Mouse (Mus musculus) bone marrow macrophage, adult 2 months (primary cell): ENCODE measurements around the gene Aldh3a1. TPM values are rescaled to one million over a fixed set of nuclear protein-coding genes. Genes with fewer than 3 reads are reported as not detected.

ENCODE experiments used
- H3K27ac ChIP-seq: 2 replicates; pipeline ENCODE4 v1.5.1; 2012; ENCODE audit warnings: low read depth, low read length; ENCODE audit not compliant: insufficient read depth
- H3K4me1 ChIP-seq: 2 replicates; pipeline ENCODE4 v1.6.1; 2012; ENCODE audit warnings: low read length; ENCODE audit not compliant: control insufficient read depth, insufficient read depth
- H3K4me3 ChIP-seq: 2 replicates; pipeline ENCODE4 v1.5.1; 2012; ENCODE audit warnings: mild to moderate bottlenecking, low read length, moderate library complexity; ENCODE audit not compliant: insufficient read depth
- CTCF ChIP-seq: IDR thresholded peaks from 2 replicates; pipeline ENCODE4 v1.5.1; 2012; ENCODE audit warnings: low read depth, mild to moderate bottlenecking, low read length, moderate library complexity
- POLR2A ChIP-seq: IDR thresholded peaks from 2 replicates; pipeline ENCODE4 v1.6.1; 2012; ENCODE audit warnings: mild to moderate bottlenecking, low read depth, low read length, borderline replicate concordance
- polyA plus RNA-seq: library from polyadenylated mRNA; stranded (reverse); fragments of >200 nt; gene quantifications from 2 replicates; pipeline ENCODE4 v1.2.4, GENCODE M21; 2012; ENCODE audit not compliant: missing spikeins, insufficient read depth, insufficient read length

Aldh3a1 gene
- polyA plus RNA-seq, 1 experiment: not detected

DNA sequence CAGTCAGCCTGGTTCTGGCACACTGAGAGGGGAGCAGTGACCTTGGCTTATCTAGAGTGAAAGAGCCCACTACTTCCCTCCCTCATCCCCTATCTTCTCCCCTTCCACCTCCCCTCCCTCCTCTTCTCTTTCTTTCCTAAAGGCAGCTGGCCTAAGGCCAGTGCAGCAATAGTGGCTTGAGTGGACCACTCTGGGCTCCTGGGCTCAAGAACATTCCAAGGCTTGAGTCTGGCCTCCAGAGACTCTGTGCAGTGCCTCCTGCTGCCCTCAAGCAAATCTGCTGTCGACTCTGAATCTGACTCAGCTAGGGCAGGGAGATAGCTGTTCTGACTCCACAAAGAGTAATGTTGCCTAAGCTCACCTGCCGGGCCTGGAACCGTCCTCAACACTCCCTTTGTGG is 21.1 kb downstream of the Aldh3a1 start:
- Histone ChIP-seq H3K4me1 (no peaks in the 10 kb centered on the region), H3K27ac (no peak overlapping the region), H3K4me3 (no peak overlapping the region)
- TF ChIP-seq POLR2A (no peak), CTCF (no peak)

DNA sequence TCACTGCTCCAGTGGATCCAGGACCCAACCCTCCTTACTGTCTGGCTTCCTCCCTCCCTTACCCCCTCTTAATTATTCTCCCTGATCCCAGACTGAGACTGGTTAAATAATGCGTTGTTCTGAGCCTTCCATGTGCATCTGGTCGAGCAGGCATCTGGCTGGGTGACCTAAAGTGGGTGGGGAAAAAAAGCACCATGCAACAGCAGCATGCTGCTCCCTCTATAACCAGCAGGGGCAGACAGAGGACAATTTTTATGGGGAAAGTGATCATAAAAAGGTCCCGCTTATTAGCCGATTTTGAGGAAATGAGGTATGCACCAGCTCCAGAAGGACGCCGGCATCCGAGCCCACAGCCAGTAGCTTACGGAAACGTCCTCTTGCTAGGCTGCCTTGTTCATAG is 24.0 kb downstream of the Aldh3a1 start:
- Histone ChIP-seq H3K4me1 (no peaks in the 10 kb centered on the region), H3K27ac (no peak overlapping the region), H3K4me3 (no peak overlapping the region)
- TF ChIP-seq POLR2A: no peak
- TF ChIP-seq CTCF: peak; percentile 35; the same call in 1 of the 2 replicates

DNA sequence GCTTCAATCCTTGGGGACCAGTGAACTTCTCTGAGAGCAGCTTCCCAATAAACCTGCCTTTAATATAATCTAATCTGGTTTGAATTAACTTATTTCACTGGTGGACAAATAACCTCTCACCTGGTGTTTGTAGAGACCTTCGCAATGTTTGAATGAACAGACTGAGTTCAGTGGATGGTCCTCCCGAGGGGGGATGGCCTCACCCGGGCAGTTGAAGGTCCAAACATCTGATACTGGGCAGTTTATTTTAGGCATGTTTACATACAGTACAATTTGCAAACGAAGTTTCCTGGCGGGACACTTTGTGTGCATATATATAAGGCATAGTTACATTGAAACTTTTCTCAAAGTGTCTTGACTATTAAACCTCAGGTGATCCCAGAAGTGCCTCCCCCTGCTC is 26.8 kb downstream of the Aldh3a1 start:
- TF ChIP-seq POLR2A: no peak
- TF ChIP-seq CTCF: no peak
- H3K27ac ChIP-seq: no peak overlapping the region
- no peaks in the 10 kb centered on the region for H3K4me1 ChIP-seq
- H3K4me3 ChIP-seq: no peak overlapping the region

DNA sequence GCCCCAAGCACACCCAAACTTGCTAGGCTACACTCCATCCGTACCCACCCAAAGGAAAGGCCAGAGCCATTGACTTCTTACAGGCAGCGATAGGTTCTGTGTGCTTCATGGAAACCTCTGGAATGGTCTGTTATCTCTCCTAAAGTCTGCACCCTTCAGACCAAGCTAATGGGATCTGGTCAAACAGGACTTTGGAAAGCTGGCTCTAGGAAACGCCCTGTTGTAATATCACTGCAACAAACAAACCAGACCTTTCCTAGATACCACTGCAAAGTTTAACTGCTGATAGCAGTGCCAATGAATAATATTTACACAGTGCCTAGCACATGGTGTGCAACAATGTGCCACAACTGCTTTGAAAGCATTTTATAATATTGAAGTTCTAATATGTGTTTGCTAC is 28.7 kb downstream of the Aldh3a1 start:
- no peak for TF ChIP-seq POLR2A
- no peak for TF ChIP-seq CTCF
- H3K4me1 ChIP-seq: no peaks in the 10 kb centered on the region
- H3K4me3 ChIP-seq: no peak overlapping the region
- H3K27ac ChIP-seq: no peak overlapping the region

DNA sequence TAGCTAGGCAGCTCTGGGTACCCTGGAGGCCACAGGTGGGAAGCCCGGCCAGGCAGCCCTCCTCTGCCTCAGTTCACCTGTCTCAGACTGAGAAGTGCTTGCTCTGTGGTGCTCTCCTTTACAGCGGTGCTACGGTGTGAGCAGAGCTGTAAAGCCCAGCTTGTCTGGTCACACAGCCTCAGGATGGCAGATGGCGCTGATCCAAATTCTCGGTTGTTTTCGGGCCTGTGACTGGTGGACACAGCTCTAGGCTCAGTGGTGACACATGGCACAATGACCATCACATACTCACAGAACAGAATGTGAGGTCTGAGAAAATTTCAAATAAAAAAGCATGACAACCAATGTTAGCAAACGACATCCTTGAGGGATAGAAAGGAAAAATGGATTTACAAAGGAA is 37.1 kb downstream of the Aldh3a1 start:
- no peak overlapping the region for H3K4me3 ChIP-seq
- no peak overlapping the region for H3K27ac ChIP-seq
- no peaks in the 10 kb centered on the region for H3K4me1 ChIP-seq
- TF ChIP-seq CTCF: no peak

DNA sequence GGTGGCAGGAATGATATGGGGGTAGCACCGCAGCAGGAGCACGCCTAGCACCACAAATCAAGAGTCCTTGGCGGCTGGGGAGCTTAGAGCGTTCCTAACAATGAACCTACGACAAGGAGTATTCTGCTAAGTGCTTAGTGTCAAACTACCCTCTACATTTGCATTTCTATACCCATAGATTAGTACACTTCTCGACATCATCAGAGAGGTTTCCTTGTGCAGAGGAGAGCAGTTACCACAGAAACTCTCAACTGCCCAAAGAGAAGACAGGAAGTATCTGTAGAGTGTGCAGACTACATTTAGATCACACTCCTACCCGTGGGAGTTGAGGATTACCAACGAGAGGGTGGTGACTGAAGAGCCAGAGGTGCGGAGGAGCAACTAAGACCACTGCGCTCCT is 44.4 kb downstream of the Aldh3a1 start:
- TF ChIP-seq POLR2A: no peak
- no peak for TF ChIP-seq CTCF
- Histone ChIP-seq H3K4me1 (no peaks in the 10 kb centered on the region), H3K27ac (no peak overlapping the region), H3K4me3 (no peak overlapping the region)

DNA sequence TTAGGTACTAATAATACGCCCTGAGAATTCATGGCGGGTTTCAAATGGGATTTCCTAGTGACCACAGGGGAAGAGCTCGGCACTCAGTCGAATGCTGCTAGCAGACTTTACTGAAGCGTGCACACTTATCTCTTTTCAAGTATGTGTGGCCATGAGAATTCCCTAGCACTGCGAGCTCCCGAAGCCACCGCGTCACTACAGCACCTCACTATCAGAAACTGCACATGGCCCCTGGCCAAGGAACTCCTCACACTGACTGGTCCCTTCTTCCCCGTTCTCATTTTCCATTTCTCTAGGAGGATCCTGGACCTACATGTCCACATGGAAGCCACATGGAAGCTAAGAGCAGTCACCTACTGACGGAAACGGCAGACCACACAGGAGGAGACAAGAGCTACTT is 45.5 kb downstream of the Aldh3a1 start:
- no peak for TF ChIP-seq CTCF
- TF ChIP-seq POLR2A: no peak
- Histone ChIP-seq H3K27ac (no peak overlapping the region), H3K4me1 (no peaks in the 10 kb centered on the region), H3K4me3 (no peak overlapping the region)

DNA sequence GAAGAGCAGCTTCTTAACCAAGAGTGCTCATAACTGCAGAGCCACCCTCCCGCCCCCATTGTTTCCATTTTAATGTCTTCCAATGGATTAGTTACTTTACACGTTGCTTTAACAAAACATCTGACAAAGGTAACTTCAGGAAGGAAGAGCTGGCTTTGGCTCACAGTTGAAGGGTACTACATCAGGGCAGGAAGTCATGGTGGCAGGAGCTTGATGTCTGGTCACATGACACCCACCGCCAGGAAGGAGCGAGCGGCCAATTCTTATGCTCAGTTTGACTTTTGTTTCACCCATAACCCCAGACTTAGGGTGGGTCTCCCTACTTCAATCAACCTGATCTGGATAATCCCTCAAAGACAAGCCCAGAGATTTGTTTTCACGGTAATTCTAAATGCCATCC is 51.8 kb downstream of the Aldh3a1 start:
- Histone ChIP-seq H3K4me3 (no peak overlapping the region), H3K27ac (no peak overlapping the region), H3K4me1 (0 out of 2 replicates have a peak, but pooled peaks cover under 1% of the 10 kb centered on the region)
- TF ChIP-seq CTCF (no peak), POLR2A (no peak)

DNA sequence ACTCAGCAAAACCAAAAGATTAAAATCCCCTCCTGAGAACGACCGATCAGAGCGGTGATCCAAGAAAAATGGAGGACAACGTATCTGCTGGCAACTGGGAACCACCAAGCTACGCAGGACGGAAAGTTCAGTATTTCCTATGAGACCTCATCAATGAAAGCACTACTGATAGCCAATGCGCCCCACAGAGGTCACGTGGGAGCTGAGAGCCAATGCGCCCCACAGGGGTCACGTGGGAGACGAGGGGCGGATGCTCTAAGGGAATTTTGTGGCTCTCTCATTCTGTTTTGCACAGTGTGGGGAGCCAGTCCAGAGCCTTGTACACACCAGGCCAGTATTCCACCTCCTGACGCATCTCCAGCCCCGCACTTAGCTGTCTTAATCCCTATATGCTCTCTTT is 55.2 kb downstream of the Aldh3a1 start:
- Histone ChIP-seq H3K4me3 (no peak overlapping the region), H3K4me1 (0 out of 2 replicates have a peak, but pooled peaks cover 2% of the 10 kb centered on the region), H3K27ac (no peak overlapping the region)
- TF ChIP-seq CTCF (no peak), POLR2A (no peak)

DNA sequence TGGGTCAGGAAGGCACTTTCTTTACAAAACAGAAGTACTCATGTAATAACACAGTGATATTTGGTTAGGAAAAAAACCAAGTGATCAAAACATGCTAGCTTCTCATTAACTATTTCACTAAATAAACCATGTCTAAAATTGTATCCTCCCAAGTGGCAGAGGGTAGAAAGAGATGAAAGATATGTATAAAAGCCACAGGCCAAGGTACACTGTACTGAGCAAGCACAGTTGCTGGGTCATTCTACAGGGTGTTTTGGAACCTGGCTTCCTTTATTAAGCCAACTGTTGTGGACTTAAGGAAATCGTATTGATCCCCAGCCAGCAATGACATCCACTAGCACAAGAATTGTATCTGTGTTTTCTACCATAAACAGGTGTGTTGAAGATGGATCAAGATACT is 56.5 kb downstream of the Aldh3a1 start:
- H3K4me3 ChIP-seq: no peak overlapping the region
- no peak overlapping the region for H3K27ac ChIP-seq
- H3K4me1 ChIP-seq: peaks cover 7% of the 10 kb centered on the region
- TF ChIP-seq POLR2A (no peak), CTCF (no peak)

DNA sequence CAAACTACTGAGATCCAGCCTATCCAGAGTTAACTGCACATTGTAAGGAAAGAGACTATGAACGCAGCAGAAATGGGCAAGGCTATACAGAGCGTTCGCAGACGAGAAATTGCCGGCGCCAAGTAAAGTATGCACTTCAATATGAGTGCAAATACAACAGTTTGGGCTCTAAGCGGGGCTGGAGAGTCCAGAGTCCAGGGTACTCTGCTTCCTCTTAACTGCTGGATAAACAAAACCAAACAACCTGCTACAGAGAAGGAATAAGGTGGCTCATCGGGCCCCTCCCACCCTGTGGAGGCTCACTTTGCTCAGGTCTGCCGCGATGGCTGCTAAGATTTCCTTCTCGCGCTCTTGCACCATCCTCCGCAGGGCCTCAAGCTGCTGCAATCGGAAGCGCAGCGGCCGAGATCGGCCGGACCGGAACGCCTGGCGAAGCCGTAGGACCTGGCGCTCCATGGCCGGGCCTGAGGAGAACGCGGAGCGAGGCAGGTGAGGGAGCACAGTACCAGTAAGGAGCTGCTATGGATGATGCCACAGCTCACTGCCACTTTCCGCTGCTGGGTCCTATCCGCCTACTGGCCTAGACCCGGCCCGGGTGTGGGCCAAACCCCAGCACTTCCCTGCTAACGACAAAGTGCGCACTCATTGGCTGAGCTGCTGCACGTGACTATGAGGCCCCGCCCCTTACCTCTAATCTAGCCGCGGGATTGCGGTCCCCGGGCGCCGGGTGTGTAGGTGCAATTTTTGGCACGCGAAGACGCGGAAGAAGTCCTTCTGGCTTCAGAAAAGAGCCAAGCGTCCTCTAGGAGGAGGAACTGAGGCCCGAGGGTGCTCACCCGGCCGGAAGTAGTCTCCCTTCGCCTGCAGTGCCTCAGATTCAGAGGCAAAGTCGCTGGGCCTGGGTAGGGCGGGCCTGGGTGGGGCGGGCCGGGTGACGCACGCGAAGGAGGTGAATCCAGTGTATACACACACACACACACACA is 59.5 kb downstream of the Aldh3a1 start, which contains the start of gene Aldh3a2:
TSS of gene Aldh3a2 (minus strand) at position 914 of the 983 bp plus-strand sequence.
- peak within 1 kb of the TSS; percentile 94 for H3K4me3 ChIP-seq
- TF ChIP-seq POLR2A (peak; percentile 83; the same call in 1 of the 2 replicates), CTCF (no peak)
- peak within 1 kb of the TSS; percentile 71 for H3K27ac ChIP-seq
- peaks cover 7% of the 10 kb centered on the region for H3K4me1 ChIP-seq

Other genes starting within 250 kb of the Aldh3a1 start
- not detected in 2 replicates for gene Kcnj12, start 185.0 kb upstream of the Aldh3a1 start, polyA plus RNA-seq
- 42.2 and 43.2 TPM in 2 replicates for gene Tnfrsf13b, start 80.8 kb upstream of the Aldh3a1 start, polyA plus RNA-seq
- gene Usp22, start 32.5 kb upstream of the Aldh3a1 start, polyA plus RNA-seq: 23.5 and 28.1 TPM in 2 replicates
- gene Aldh3a2, start 59.9 kb downstream of the Aldh3a1 start, polyA plus RNA-seq: 57.6 and 59.0 TPM in 2 replicates
- not detected in 2 replicates for gene Slc47a2, start 135.3 kb downstream of the Aldh3a1 start, polyA plus RNA-seq
- gene Slc47a1, start 170.8 kb downstream of the Aldh3a1 start, polyA plus RNA-seq: not detected in 2 replicates
- gene Rnf112, start 246.6 kb downstream of the Aldh3a1 start, polyA plus RNA-seq: not detected in 2 replicates